Comparison of ENCODE assay signal across 9 mouse cellular contexts in genomic region chr6:8274387-8275054, GRCm38 (mm10). TPM values are rescaled to one million over a fixed set of nuclear protein-coding genes. Genes with fewer than 3 reads are reported as not detected.
DNase-seq lines count a peak whose midpoint lies in the region; ATAC-seq and TF ChIP-seq lines count a peak whose summit lies in the region.
"Had no signal": no experiment of that assay in that cellular context is flagged by ENCODE, and none has a peak within 500 bp of the region (broad histone marks: within the 10 kb centered on the region; RNA-seq: fewer than 3 reads in every experiment).

No protein-coding gene starts in this region.

- intact Hi-C loops in heart, postnatal 14 days (cut with DNase I): loop anchor here (5.0 to 10.0 kb wide), 4 partner anchors 210 to 558 kb away; partner anchors contain the start of gene Glcci1

- H3K27ac ChIP-seq in layer of hippocampus, adult 2 months: peak overlapping the region; percentile 71
- H3K27ac ChIP-seq in midbrain, embryonic 16.5 days (ENCODE audit: low read length): no peak overlapping the region
- H3K27ac ChIP-seq: embryonic facial prominence, embryonic 13.5 days had no signal

- DNase-seq in layer of hippocampus, adult 2 months (ENCODE audit: low spot score in 2 of 2): peak in 1 of 2 experiments; percentile 39
- no peak for DNase-seq in layer of hippocampus, adult 9-10 months (ENCODE audit: low spot score)
- peak; percentile 78 for DNase-seq in adipocyte (ENCODE audit: low spot score)
- DNase-seq in heart, postnatal 14 days: peak; percentile 50 to 69
- peak; percentile 65 for DNase-seq in liver
- peak; percentile 65 for DNase-seq in thymus, postnatal 0 days (ENCODE audit: low spot score)

- H3K9me3 ChIP-seq in midbrain, embryonic 16.5 days (replicated peaks; ENCODE audit: control insufficient read depth, low read length, poor library complexity, severe bottlenecking): no peaks in the 10 kb centered on the region
- H3K9me3 ChIP-seq: embryonic facial prominence, embryonic 13.5 days had no signal

- peak; percentile 83 for ATAC-seq in common myeloid progenitor, adult 5-6 weeks (replicated peaks; ENCODE audit: low read depth, poor library complexity, severe bottlenecking)
- 0 out of 2 replicates have a peak, but pooled peaks have one; percentile 32 for ATAC-seq in midbrain, embryonic 16.5 days

- 37% methylated on average over 6 of the region's 6 CpGs for WGBS in midbrain, embryonic 16.5 days

- H3K4me3 ChIP-seq in layer of hippocampus, adult 2 months: no peak overlapping the region
- no peak overlapping the region for H3K4me3 ChIP-seq in midbrain, embryonic 16.5 days (ENCODE audit: low read depth, low read length)
- H3K4me3 ChIP-seq: embryonic facial prominence, embryonic 13.5 days had no signal

- no peaks in the 10 kb centered on the region for H3K27me3 ChIP-seq in midbrain, embryonic 16.5 days (ENCODE audit: control insufficient read depth, insufficient read depth, low read depth, low read length)
- H3K27me3 ChIP-seq: embryonic facial prominence, embryonic 13.5 days had no signal

- no peaks in the 10 kb centered on the region for H3K36me3 ChIP-seq in midbrain, embryonic 16.5 days (ENCODE audit: control insufficient read depth, insufficient read depth, low read length)

- H3K4me1 ChIP-seq in midbrain, embryonic 16.5 days (ENCODE audit: control insufficient read depth, insufficient read depth, low read length): no peaks in the 10 kb centered on the region
- H3K4me1 ChIP-seq: embryonic facial prominence, embryonic 13.5 days had no signal

- H3K4me2 ChIP-seq in midbrain, embryonic 16.5 days (ENCODE audit: low read length): no peak overlapping the region
- H3K4me2 ChIP-seq: embryonic facial prominence, embryonic 13.5 days had no signal

- no peak overlapping the region for H3K9ac ChIP-seq in midbrain, embryonic 16.5 days (ENCODE audit: low read depth, low read length)
- H3K9ac ChIP-seq: embryonic facial prominence, embryonic 13.5 days had no signal

- peak; percentile 83 for TF ChIP-seq CTCF in layer of hippocampus, adult 2 months (conservative IDR thresholded peaks at IDR 0.05)

RNA-seq across cellular contexts. Expression of gene Gm45062, which starts 15.3 kb away (rescaled TPM):
- 1 to 10 TPM; 2.3 to 4.6 TPM for total RNA-seq in layer of hippocampus, adult 2 months (2021)
- 1.6 and 2.8 TPM in 2 replicates for total RNA-seq in common myeloid progenitor, adult 5-6 weeks (2017)
- not detected for total RNA-seq in heart, postnatal 14 days (2021)
- 9.6 and 12.3 TPM in 2 replicates for polyA plus RNA-seq in midbrain, embryonic 16.5 days (2015; fragmentation: Nextera tagmentation; extraction: Ambion mirVana)
- polyA plus RNA-seq in thymus, postnatal 0 days (2015; fragmentation: Nextera tagmentation; extraction: Ambion mirVana): 27.6 and 29.5 TPM in 2 replicates

RNA-seq across cellular contexts. Expression of gene Umad1, which starts 15.4 kb away (rescaled TPM):
- total RNA-seq in layer of hippocampus, adult 2 months (2021): 10 to 100 TPM; 34.6 to 39.0 TPM
- total RNA-seq in common myeloid progenitor, adult 5-6 weeks (2017): 11.9 and 21.4 TPM in 2 replicates
- 1 to 10 TPM; 8.5 to 8.6 TPM for total RNA-seq in heart, postnatal 14 days (2021)
- polyA plus RNA-seq in midbrain, embryonic 16.5 days (2015; fragmentation: Nextera tagmentation; extraction: Ambion mirVana): 68.1 and 72.7 TPM in 2 replicates
- 22.8 and 23.8 TPM in 2 replicates for polyA plus RNA-seq in thymus, postnatal 0 days (2015; fragmentation: Nextera tagmentation; extraction: Ambion mirVana)

RNA-seq across cellular contexts. Expression of gene Rpa3, which starts 15.5 kb away (rescaled TPM):
- 10 to 100 TPM; 11.4 to 16.8 TPM for total RNA-seq in layer of hippocampus, adult 2 months (2021)
- 113 and 129 TPM in 2 replicates for total RNA-seq in common myeloid progenitor, adult 5-6 weeks (2017)
- 10 to 100 TPM; 19.0 to 21.9 TPM for total RNA-seq in heart, postnatal 14 days (2021)
- 40.0 and 48.6 TPM in 2 replicates for polyA plus RNA-seq in midbrain, embryonic 16.5 days (2015; fragmentation: Nextera tagmentation; extraction: Ambion mirVana)
- polyA plus RNA-seq in thymus, postnatal 0 days (2015; fragmentation: Nextera tagmentation; extraction: Ambion mirVana): 318 and 330 TPM in 2 replicates
